Mouse (Mus musculus): Measurements from ENCODE around the gene Slc22a15. TPM values are rescaled to one million over a fixed set of nuclear protein-coding genes. Genes with fewer than 3 reads are reported as not detected.

Gene Slc22a15
- 5.1 TPM for polyA plus RNA-seq (2015; fragmentation: Illumina TruSeq; extraction: RNeasy Lipid Tissue Mini Kit (QIAGEN cat#74804); ENCODE audit: low read depth, low replicate concordance)

GRCm38 (mm10) chr3:101923843-101924740, at the start of gene Slc22a15:
Gene Slc22a15, minus strand, starts transcription at chr3:101924453.

DNA sequence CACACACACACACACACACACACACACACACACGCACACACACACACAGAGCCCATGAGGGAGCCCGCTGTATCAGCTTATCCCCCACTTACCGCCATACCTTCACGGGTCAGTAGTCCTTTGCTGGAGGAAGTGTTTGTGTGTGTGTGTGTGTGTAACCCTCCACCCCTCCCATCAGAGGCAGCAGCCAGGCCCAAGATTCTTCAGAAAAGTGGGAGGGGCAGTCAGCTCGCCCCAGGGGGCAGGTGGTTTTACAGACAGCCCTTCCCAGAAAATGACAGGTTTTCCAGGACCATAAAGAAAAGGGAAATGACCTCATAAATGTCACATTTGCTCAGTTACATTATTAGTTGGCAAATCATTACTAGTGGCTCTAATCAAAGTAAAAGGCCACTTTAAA, 75.4 kb downstream of the Slc22a15 start, which contains the start of gene Mab21l3:
Gene Mab21l3 (minus strand): TSS at position 144 of the 400 bp plus-strand sequence.

Other genes with a start within 250 kb of the Slc22a15 start
- not detected for gene Mab21l3, start 75.5 kb downstream of the Slc22a15 start, polyA plus RNA-seq (2015; fragmentation: Illumina TruSeq; extraction: RNeasy Lipid Tissue Mini Kit (QIAGEN cat#74804); ENCODE audit: low read depth, low replicate concordance)
- gene Nhlh2, start 85.6 kb upstream of the Slc22a15 start, polyA plus RNA-seq (2015; fragmentation: Illumina TruSeq; extraction: RNeasy Lipid Tissue Mini Kit (QIAGEN cat#74804); ENCODE audit: low read depth, low replicate concordance): 1.8 TPM
- 7.5 TPM for gene Casq2, start 162.0 kb upstream of the Slc22a15 start, polyA plus RNA-seq (2015; fragmentation: Illumina TruSeq; extraction: RNeasy Lipid Tissue Mini Kit (QIAGEN cat#74804); ENCODE audit: low read depth, low replicate concordance)